Mouse (Mus musculus) kidney, postnatal 25 days (tissue): ENCODE data around the gene Cyld.
"Not testable (repeated sequence)": the region's sequence is repeated elsewhere in the genome, so short reads cannot be mapped to it uniquely, and the experiment has no call there.

Experiments
- DNase-seq, 2 experiments: peaks; one replicate each; pipeline ENCODE4 v3.0.0; 2021; ENCODE audit warnings: mixed read lengths in 2 of 2

Cyld gene

DNA sequence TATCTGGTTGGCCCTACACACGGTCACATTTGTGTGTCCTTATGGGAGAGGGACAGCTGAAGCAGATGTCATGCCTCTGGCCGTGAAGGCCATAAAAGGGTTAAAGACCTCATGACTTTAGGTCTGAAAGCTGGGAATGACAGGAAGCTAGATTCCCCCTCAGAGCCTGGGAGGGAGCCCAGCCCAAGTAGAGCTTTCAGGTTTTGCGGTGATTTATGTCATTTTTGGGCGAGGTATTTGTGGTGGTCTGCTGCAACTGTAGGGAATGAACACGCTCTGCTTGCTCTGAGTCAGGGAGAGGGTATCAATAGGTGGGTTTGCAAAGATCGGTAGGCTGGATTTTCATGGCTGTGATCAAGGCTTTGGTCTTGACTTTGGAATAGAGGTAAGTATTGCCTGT lies 6.9 kb upstream of the Cyld start:
- DNase-seq, result no peak

DNA sequence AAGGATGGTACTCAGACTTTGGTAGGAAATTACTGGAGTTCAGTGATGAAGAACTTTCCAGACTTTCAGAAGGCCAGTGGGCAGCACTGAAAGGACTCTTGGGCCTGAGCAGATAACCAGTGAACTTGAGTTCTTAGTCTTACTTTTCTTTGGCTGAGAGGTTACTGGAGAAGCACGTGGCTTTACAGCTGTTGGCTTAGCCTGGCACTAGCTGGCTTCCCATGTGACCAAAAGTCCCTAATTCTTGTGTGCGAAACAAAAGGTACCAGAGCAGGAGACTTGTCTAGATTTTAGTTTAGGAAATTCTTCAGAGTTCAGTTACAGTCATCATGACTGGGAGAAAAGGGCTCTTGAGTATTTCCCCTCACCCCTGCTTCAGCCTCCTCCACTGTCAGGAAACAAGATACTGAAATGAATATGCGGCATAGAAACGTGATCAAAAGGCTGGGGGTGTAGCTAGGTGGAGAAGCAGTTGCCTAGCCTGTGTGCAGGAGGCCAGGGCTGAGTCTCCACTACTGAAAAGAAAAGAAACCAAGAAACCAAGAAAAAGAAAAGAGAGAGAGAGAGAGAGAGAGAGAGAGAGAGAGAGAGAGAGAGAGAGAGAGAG lies 5.4 kb upstream of the Cyld start:
- no peak for DNase-seq

DNA sequence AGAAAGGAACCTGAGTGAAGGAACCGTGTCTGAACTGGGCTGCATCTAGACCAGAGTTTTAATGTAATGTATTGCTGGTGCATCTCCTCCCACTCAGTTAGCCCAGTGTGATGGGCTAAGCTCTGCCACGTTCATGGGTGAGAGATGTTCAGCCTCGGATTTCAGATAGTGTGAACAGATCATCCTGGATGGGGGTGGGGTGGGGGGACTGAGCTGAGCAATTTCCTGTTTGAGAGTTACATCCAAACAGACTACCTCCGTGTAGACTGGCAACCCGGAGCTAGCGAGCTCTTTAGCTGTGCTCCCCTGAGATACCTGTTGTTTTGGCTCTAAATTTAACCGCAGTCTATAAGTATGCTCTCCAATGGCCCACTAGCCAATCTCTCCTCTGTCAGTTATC lies 4.9 kb upstream of the Cyld start:
- DNase-seq, result no peak

DNA sequence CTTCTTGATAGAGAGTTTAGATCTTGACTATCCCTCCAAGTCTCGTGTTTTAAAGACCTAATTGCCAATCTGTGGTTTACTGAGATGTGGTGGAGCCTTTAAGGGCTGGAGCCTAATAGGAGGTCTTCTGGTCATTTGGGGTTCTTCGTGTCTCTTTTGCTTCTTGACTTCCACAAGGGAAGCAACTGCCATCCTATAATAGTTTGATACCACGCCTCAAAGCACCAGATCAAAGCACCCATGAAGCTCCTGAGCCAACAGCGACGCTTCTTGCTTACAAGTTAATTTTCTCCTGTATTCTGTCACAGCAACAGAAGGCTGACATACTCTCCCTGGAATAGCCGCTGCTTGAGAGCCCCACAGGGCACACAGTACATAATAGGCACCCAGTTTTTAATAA lies 4.0 kb upstream of the Cyld start:
- DNase-seq, result no peak

DNA sequence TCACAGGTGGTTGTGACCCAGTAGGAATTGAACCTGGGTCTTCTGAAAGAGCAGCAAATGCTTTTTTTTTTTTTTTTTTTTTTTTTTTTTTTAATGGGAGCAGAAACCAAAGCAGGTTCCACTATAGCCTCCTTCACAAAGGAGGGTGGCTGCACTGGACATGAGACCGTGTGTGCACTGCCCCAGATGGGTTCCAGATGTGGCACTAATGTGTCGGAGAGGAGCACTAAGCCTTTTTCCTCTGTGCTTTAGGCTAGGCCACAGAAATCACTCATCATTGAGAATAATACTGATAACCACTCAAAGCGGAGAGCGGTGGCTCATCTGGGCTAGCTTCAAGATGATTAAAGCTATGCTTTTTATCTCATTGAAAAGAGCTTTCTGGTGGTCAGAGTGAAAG lies 3.5 kb upstream of the Cyld start:
- no peak for DNase-seq

DNA sequence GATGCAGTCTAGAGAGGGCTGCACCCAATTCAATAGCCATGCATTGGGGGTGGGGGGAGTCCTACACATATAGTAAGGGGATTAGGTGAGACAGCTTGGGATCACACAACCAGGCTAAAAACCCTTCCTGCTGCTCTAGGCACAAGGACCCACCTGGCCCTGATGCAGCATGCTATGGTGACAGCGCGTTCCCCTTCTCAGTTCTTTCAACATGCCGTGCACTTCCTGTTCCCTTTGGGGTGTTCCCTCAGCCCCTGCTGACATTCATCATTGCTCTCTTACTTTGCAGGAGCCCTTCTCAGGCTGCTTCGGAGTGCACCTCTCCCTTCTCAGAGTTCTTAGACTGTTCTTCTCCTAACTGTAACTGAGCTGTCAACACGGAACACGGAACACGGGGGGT lies 2.5 kb upstream of the Cyld start:
- no peak for DNase-seq

DNA sequence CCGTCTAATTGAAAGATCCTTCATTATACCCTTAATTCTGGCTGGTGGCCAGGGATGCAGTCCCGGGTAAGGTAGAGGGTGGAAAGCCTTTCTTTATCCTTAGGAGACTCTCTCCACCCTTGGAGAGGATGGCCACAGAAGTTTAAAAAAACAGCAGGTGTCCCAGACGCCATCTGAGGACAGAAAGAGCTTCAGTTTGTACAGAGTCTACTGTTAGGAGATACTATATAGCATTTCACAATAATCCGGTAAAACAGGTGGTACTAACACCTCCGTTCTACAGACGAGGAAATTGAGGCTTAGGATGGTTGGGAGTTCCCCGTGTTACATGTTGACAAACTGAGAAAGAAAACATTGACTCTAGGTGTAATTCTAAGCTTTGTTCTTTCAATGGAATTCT lies 600 bp upstream of the Cyld start:
- peak in 1 of 2 experiments; percentile 21 for DNase-seq

DNA sequence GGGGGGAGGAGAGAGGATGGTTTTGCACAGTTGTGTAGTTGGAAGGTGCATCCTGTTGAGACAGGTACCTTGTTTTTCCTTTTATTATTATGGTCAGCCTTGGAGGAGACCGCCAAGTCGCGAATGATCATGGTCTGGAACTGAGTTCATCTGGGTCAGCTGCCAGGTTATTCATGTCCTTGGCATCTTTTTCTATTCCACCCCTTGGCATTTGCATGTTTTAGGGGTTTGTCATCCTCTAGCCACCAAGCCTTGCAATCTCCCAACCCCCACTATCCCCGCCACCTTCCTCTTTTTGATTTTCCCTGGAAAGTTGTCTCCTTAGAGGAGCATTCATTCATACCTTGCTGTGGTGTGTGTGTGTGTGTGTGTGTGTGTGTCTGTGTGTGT lies 809 bp downstream of the Cyld start:
- DNase-seq, result no peak

DNA sequence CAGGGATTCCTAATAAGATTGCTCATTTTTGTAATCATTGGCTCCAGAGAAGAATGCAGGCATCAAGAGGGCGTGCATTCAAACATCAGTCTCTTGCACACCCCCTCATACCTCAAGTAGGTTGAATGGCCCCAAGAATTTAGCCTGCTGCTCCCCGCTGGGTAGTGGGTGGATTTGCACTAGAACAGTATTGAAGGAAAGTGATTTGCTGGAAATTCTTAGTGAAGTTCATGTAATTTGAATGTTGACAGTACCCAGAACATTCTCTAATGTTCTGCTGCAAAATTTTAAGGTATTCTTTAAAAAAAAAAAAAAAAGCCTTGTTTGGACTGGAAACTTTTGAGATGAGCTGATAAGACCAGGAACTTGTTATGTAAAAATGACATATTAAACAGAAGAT lies 1.2 kb downstream of the Cyld start:
- DNase-seq, result no peak

DNA sequence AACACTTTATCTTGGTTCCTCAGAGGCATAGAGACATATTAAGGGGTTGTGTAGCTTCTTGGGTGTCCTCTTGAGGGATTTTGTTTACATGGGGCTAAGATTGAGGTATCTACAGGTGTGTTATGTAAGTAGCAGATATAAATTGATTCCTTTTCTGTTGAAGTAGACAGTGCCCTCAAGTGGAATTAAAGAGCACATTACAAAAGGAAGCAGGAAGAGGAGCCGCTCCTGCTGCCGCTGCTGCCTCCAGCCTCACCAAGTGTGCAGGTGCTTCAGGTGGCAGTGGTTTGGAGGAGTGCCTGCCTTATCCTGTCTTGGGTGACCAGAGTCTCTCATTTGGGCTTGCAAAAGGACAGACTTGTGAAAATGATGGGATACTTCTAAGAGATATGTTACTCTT lies 4.8 kb downstream of the Cyld start:
- DNase-seq, result peak; percentile 20 to 46

DNA sequence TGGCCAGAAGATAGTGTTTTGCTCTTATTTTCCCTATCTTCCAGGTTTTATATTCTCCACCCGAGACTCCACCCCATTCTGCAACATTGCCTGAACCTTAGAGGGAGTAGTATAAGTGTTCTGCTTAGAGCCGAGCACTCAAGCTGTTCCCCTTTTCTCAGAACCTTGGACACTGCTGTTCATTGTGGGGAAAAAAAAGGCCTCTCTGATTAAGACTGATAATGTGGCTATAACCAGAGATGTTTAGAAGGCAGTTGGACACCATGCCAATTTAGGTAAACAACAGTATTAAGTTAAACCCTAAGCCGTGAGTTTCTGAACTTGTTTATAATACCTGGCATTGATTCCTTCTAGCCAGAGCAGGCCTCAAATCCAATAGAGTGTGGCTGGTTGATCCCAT lies 6.0 kb downstream of the Cyld start:
- DNase-seq, result no peak

DNA sequence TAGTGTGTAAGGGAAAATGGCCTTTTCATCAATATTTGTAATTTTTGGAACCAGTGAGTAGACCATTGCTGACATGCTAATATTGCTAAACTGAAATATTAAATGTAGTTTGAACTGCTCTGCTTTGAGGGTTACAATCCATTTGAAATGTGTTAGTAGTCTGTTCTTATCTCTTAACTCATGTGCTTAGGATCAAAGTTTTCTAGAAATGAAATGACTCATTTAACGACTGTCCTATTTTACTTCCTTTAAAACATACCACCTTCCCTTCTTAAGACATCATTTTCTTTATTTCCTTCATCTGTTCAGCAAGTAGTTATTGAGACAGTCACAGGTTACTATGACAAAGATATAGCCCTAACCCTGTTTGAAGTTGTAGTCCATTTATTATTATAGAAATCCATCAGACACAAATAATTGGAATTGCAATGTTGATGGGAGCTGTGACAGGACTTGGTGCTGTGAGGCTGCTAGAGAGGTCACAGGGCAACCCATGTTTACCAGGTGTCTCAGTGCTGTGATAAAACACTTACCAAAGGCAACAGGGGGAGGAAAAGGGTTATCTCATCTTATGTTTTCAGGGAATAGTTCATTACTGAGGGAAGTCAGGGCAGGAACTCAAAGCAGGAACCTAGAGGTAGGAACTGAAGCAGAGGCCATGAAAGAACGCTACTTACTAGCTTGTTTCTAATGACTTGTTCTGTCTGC lies 26.6 kb downstream of the Cyld start:
- DNase-seq, result no peak

DNA sequence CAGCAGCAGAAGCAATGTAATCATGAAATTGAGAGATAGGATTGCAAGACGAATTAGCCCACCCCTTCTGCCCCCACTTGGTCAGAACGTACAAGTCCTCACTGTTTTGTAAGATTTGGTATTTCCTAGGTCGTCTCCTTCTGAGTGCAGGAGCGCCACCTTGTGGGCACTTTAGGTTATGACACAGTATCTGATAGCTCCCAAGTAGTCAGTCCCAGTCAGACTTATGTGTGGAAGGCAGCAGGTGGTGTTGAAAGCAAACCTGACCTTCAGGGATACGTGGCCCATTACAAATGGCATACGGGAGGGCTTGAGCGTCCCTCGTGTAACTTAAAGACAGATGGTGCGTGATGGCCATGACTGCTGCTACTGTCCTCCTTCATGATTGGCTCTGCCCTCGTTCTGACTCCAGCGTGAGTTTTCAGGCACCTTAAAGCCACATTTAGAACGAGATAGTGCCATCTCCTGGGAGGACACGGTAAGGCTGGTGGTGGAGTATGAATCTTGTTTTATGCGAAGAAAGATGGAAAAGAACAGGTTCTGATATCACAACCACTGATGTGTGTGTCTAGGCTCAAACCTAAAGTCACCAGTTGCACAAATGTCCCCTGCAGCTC lies 58.5 kb downstream of the Cyld start:
- DNase-seq, result peak; percentile 86 to 91

DNA sequence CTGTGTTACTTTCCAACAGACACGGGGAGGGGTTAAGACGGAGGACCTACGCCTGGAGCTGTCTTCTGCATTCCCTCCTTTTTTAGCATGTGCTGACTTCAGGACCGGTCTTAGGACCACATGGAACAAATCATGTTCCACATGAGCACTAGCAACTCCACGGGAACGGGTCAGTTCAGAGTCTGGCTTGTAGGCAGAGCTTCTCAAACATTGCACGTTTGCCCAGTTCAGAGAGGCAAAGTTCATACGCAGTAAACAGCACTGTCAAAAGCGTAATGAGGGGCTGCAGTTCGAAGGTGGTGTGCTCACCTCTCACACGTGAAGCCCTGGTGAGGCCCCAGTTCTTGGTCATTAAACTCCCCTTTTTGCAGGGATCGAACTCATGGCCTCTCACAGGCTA lies 65.2 kb downstream of the Cyld start:
- no peak for DNase-seq

DNA sequence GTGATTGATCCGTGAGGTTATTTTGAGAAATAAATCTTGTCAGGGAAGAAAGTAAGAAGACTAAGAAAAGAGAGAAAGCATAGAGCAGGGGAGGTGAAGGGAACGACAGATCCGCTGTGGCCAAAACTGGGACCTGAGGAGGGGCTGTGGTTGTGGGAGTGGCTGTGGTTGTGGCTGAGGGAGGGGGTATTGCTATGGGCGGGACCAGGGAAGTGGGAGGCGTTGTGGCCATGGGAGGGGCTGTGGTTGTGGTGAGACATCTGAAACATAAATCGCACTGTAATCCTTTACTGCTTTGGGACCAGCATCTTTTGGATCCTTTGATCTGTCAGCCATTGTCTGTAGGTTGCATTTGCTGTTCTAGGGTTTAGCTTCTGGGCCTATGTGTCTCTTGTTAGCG lies 74.4 kb downstream of the Cyld start:
- peak in 1 of 2 experiments; percentile 21 for DNase-seq

DNA sequence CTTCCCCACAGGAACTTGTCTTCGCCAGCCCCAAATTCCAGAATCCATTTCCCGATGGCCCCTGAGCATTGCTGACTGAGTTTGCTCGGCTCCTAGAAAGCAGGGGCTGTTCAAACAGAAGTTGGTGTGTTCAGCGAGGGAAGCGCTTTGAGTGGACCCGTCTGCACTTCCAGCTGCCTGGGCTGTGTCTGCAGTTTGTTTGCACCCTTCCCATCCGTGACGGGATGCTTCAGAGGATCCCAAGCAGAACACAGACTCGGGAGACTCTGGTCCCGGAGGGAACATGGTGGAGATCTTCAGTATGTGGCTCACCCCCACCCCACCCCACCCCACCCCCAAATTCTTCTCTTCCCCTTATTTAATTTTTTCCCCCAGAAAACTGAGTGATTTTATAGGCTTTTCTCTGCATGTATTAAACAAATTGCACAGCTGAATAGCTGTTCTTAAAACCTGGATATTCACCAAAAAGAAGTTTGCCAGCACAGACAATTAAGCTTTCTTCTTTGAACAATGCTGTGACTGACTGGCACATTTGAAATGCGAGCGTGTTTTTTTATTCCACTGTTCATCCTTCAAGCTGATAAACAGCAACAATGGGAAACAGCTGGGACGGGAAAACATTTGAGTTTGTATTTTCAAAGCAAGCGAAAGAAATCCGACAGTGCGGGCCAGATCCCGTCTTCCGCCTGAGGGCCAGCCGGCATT lies 77.9 kb downstream of the Cyld start:
- no peak for DNase-seq

DNA sequence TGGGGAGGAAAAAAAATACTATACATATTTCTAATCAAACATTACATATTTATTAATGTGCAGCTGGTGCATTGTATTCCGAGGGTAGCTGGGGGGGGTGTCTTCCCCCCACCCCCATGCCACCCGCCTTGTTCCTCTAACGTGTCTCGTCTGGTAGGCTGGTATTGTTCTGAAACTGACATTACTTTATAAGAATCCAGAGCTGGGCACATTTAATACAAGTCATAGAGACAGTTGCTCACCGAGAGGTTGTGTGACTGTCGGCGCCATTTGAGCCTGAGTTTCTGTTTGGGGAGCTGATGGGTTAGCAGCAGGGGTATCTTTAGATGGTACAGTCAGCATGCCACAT lies 78.4 kb downstream of the Cyld start:
- no peak for DNase-seq

DNA sequence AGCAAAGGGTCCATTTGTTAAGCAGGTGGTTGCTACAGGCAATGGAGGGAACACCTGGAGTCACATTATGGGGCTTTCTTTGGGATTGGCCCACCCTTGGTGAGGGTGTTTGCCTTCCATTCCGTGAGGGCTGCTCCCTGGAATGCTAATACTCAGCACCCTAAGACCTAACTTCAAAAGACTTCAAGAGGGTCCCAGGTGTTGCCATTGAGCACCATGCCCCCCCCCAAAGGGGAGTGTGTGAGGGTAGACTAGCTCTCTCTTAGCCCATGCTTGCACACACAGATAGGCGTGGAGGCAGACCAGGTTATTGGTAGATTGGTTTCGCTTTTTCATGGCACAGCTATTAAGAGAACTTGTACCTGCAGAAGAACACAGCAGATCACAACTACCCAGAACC lies 83.3 kb downstream of the Cyld start:
- DNase-seq, result no peak

DNA sequence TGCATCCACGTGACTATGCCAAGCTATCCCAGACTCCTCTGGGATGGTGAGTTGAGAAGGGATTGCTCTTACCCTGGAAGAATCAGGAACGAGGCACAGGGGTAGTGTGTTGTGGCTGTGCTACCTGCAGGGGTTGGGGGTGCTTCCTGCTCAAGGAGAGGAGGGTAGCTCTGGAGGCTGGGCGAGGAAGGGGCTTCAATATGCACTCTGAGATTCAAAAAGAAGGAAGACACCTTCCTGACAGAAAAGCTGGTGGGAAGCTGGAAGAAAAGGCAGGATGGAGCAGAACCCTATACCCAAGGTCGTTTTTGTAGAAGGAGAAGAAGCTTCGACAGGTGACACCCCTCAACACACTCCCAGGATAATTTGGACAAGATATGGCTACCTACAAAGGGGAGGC lies 84.5 kb downstream of the Cyld start:
- DNase-seq, result no peak

DNA sequence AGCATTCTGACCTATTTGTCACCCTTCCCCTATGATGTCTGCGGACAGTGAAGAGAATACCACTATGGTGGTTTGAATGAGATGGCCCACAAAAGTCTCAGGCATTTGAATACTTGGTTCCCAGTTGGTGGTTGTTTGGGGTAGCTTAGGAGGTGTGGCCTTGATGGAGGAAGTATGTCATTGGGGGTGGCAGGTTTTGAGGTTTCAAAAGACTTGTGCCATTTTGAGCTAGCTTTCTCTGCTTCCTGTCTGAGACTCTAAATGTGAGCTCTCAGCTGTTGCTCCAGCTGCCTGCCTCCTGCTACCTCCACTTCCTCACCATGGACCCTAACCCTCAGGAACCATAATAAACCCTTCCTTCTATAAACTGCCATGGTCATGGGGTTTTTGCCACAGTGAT lies 86.9 kb downstream of the Cyld start:
- no peak for DNase-seq

DNA sequence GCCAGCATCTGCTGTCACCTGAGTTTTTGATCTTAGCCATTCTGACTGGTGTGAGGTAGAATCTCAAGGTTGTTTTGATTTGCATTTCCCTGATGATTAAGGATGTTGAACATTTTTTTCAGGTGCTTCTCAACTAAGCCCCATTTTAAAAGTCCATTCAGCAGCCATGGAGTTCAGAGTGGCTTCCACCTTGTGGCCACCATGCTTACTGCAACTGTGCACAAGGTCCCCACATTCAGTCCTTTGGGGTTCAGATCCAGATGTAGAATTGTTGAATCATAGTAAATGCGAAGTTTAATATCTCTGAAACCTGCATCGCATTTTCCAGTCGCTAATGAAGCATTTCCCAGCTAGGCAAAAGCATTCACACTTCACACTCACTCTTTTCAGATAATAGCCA lies 91.5 kb downstream of the Cyld start:
- not testable (repeated sequence) for DNase-seq

DNA sequence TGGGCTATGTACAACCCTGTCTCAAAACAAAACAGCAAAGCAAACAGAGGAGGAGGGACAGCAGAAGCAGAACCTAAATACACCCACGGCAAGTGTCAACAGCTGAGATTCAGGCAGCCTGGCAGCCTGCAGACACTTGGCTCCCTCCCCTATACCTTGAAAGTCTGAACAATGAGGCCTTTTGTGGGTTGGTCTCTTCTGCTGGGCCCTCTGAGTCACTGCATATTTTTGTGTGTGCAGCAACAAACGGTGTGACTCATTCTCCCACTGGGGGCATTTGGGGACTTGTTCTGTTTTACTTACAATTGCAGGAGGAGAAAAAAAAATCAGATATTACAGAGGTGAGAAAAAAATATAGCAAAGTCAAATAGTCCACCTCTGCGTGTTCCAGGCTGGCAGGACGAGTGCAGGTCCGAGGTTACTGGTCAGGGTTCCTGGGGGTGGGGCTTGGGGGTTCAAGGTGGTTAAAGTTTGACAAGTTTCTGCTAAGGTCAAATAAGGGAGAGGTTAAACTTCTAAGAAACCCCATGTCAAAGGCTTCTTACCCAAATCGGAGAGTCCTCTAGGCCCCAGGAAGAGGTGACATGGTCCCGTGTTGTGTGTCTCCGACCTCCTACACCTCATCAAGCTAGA lies 96.0 kb downstream of the Cyld start:
- DNase-seq, result peak; percentile 37 to 60

DNA sequence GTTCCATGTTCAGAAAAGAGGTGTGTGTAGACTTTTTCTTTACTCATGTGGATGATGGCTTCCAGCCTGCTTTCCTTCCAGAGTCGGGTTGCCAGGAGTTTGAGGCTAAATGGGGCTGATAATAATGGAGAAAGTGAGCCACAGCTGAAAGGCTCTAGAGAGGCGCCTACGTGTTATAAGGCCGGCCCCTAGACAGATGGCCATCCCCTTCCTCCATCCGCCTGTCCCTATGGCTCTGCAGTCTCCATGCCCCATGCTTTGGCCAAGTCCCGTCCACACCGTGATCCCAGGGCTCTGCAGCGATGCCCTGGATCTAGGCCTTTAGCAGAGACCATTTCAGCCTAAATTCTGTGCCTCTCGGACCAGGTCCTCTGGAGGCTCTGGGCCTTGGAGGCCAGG lies 96.5 kb downstream of the Cyld start:
- no peak for DNase-seq
